Mouse (Mus musculus): ENCODE data around the gene Ube2cbp. TPM values are rescaled to one million over a fixed set of nuclear protein-coding genes. Genes with fewer than 3 reads are reported as not detected.

Ube2cbp gene
- polyA plus RNA-seq (2014; fragmentation: Illumina TruSeq; extraction: RNeasy Lipid Tissue Mini Kit (QIAGEN cat#74804); ENCODE audit: low read depth, low replicate concordance), result 1.5 TPM

DNA sequence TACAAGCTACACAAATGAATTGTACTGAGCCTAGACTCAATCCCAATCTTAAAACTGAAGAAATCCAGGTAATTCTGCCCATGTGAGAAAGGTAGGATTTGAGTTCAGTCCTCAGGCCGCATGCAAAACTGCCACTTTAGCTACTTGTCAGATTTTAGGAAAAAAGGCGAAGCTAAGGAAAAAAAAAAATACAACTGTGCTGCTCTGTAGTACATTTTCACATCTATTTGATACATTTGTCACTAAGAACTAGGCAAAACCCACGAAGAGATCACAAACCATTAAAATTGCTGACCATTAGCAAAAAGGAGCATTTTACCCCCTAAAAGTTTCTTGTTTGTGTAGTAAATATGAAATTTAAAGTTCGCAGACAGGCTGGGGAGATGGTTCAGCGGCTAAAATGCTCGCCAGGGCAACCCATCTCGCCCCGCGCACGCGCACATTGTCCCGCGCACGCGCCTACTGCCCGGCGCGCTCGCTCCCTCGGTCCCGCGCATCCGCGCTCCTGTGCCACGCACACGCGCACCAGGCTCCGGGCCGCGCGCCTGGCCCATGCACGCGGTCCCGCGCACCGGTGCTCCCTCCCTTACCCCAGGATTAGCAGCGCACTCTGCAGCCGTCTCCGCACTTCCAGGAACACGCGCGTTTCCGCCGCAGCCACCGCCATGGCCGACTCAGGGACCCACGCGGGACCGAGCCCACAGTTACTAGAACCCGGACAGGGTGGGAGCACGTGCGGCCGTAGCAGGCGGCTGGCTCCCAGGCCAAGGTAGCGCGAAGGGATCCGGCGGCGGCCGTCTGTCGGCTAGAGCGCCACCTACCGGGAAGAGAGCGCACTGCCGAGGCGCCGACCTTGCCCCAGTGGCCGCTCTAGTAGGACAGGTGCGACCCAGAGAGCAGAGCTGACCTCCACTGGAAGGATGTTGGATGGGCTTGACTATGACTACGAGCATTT lies at the start of gene Ube2cbp:
Gene Ube2cbp (minus strand): TSS at position 800 of the 955 bp plus-strand sequence.

DNA sequence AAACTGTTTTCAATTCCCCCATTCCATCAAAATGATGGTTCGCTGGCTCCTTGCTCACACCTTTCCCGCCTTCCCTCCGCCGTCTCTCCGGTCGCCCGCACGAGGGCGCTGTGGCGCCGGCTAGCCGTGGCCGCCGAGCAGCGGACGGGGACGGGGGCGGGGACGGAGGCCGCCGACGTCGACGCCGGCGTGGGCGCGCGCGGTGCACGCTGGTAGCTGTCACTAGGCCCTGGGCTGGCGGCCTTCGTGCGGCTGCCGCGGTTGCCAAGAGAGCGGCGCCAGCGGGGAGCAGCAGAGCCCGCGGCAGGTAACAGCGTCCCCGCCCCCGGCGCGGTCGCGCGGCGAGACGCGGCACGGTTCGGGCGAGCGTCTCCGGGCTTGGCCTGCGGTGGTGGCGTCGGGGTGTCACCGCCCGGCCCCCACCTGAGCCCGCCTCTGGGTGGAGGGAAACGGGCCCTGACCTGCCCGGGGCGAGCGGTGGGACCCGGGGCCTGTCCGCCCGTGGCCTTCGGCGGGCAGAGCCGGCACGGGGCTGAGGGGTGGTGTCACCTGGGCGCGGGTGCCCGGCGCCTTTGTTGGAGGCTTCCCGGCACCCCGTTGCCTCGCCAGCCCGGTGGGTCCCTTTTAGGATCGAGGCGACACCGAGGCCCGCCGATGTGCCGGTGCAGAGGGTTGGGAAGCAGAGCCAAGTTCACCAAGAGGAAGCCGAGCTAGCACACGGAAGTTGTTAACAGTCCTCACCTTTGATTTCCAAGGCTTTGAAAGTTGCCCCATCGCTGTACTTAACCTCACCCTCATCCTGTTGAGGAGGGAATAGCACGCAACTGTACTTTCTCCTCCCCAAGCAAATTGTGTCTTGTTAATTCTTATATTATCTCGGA lies 2.5 kb upstream of the Ube2cbp start, which contains the start of gene Dop1a:
Gene Dop1a (plus strand): TSS at position 165 of the 881 bp plus-strand sequence.

Other genes with a start within 250 kb of the Ube2cbp start
- gene Dop1a, start 2.2 kb upstream of the Ube2cbp start, polyA plus RNA-seq (2014; fragmentation: Illumina TruSeq; extraction: RNeasy Lipid Tissue Mini Kit (QIAGEN cat#74804); ENCODE audit: low read depth, low replicate concordance), result 27.3 TPM
- 36.1 TPM for gene Pgm3, start 106.9 kb upstream of the Ube2cbp start, polyA plus RNA-seq (2014; fragmentation: Illumina TruSeq; extraction: RNeasy Lipid Tissue Mini Kit (QIAGEN cat#74804); ENCODE audit: low read depth, low replicate concordance)
- 3.7 TPM for gene Rwdd2a, start 107.0 kb upstream of the Ube2cbp start, polyA plus RNA-seq (2014; fragmentation: Illumina TruSeq; extraction: RNeasy Lipid Tissue Mini Kit (QIAGEN cat#74804); ENCODE audit: low read depth, low replicate concordance)
- 374 TPM for gene Me1, start 231.0 kb upstream of the Ube2cbp start, polyA plus RNA-seq (2014; fragmentation: Illumina TruSeq; extraction: RNeasy Lipid Tissue Mini Kit (QIAGEN cat#74804); ENCODE audit: low read depth, low replicate concordance)